Mouse (Mus musculus) heart, postnatal 36 days (tissue): ENCODE measurements around the gene Tbx6. TPM values are rescaled to one million over a fixed set of nuclear protein-coding genes. Genes with fewer than 3 reads are reported as not detected.

Experiments used
- DNase-seq, 2 experiments: peaks; one replicate each; pipeline ENCODE4 v3.0.0; 2021 to 2022
- intact Hi-C: fragments of 180-260 bp; cut with DNase I; formaldehyde crosslinking; loops from one replicate; pipeline ENCODE4 v1.15.1; 2025
- total RNA-seq, 2 experiments: library from RNA; stranded (reverse); gene quantifications; 2 replicates each; pipeline ENCODE4 v1.2.3; 2021

The Tbx6 gene
- total RNA-seq, 2 experiments from 2014 or later = 0.24 to 0.44 TPM

DNA sequence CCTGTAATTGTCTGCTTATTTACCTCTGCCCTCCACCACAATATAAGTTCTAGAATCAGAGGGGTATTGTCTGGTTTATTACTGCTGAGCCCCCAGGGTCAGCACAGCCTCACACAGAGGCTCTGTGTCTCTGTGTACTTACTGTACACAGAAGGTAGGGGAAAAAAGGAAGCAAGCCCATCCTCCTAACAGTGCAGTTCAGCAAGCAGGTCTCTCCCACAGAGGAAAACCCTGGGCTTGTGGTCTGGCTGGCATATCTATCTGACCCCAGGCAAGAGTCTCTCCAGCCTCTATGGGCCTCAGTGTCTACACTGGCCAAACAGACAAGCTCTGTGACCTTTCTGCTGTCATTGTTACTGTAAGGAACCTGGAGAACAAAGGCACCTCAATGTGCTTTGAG is 22.5 kb downstream of the Tbx6 start:
- intact Hi-C loops = loop anchor here (5.0 kb wide), 1 partner anchor 59 kb away; the partner anchor contains the start of genes Hirip3 and Ino80e
- DNase-seq = no peak

DNA sequence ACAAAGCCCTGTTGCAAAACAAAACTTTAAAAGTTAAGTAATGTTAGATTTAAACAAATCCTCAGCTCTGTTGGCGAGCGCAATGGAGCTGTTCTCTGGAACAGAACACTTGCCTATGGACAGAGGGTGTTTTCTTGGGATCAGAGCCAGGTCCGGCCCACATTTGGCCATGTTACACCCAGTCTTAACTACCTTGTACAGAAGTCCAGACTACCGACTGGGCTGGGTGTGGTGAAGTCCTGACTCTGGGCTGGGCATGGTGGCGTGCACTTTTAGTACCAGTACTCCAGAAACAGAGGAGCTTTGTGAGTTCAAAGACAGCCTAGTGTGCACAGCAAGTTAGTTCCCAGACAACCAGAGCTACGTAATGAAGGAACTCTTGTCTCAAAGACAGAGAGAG is 25.7 kb downstream of the Tbx6 start:
- DNase-seq = no peak

DNA sequence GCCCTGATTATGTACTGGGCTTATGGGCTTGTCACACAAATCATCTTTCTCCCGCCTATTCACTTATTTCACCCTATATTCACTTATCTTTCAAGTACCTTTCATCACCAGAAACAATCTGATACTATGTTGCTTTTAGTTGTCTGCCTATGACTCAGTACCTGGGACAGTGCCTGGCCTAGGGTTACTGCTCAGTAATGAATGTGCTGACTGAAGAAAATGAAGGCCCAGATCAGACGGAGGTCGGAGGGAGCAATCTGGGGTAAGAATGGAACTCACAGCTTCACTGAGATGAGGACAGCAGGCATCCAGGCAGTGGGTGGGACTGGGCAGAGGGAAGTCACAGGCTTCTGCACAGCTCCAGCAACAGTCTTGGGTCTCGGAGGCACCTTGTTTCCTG is 26.1 kb downstream of the Tbx6 start:
- intact Hi-C loops = no loop called here
- no peak for DNase-seq

More for the DNA sequence above, 25.7 kb downstream of the Tbx6 start:
- intact Hi-C loops = no loop called here

DNA sequence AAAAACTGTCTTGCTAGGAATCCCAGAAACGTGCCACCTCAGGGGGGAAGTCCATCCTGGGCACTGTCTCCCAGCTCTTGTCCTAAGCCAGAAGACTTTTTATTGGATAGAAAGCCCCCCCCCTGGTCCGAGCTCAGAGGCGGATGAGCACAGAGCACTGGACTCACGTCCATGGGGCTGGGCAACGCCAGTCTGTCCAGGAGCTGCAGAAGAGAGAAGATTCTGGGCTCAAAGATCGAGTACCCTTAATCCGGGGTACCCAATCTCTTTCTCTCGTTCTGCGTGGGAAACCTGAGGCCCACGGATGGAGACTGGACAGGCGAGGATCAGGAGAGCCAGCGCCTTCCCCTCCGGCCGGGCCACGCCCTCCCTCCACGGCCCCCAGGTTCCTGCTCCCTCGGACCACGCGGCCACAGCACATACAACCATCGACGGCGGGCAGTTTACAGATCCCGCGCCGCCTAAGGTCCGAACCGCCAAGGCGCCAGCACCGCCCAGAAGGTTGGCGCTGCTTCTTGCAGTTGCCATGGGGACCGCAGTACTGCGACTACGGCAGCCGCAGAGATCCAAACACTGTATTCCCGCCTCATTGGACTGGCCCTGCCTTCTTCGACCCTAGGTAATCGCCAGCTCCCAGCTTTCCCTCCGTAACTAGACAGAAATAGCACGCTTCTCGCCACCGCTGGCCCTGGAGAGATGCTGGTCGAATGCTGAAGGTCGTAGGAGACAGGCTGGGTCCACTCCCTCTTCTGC is 27.6 kb downstream of the Tbx6 start:
- peak; percentile 88 for DNase-seq
- intact Hi-C loops = no loop called here

DNA sequence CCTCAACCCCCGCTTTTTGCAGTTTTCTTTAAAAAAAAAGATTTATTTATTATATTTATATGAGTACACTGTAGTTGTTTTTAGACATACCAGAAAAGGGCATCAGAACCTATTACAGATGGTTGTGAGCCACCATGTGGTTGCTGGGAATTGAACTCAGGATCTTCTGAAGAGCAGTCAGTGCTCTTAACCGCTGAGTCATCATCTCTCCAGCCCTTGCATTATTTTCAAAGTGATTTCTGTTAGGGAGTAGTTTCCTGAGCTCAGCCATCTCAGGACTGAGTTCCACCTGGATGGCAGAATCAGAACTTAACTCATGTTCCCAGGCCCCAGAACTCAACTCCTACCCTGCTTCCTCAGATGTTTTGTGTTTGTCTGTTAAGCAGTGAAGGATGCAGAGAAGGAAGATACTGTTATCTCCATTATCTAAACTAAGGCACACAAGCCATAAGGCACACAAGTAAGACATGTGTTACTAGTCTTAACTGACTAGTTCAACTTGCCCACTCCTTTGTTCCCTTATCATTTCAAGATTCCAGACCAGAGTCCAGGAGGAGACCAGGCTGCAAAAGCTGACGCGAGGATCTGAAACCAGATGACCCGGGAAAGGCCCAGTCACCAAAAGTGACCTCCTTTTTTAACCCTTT is 28.6 kb downstream of the Tbx6 start:
- intact Hi-C loops = no loop called here
- DNase-seq = no peak

DNA sequence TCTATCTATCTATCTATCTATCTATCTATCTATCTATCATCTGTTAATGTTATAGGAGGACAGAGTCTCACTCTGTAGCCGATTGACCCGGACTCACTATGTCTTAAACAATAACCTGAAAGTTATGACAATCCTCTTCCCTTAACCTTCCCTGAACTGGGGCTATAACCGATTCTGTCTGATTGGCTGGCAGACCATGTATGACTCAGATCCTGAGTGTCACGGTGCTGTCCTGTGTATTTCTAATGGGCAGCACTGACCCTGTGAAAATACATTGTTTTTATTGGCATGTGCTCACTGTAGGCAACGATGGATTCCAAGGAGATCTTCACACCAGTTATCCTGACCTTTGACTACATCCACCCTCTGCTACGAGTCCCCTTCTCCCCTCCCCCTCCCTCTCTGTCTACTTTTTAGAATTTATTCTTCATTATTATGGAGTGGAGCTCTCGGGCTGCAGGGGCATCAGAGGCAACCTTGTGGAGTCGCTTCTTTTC is 34.5 kb downstream of the Tbx6 start:
- DNase-seq = no peak
- intact Hi-C loops = no loop called here

DNA sequence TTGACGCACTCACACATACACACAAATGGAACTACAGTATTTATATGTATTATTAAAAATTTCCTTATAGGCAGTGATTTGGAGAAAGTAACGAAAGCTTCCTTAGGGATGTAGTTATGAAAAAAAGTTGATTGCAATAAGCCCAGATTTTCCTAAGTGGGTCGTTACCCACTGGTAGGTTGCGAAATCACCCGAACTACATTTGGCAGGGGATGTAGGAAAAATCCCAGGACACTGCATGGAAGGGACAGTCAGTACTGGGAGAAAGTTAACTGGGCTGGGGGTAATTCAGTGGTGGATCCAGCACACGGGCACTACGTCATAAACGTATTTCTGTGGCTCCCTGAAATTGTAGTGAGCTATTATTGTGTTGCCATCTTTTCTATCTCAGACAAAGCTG is 35.2 kb downstream of the Tbx6 start:
- intact Hi-C loops = no loop called here
- no peak for DNase-seq

DNA sequence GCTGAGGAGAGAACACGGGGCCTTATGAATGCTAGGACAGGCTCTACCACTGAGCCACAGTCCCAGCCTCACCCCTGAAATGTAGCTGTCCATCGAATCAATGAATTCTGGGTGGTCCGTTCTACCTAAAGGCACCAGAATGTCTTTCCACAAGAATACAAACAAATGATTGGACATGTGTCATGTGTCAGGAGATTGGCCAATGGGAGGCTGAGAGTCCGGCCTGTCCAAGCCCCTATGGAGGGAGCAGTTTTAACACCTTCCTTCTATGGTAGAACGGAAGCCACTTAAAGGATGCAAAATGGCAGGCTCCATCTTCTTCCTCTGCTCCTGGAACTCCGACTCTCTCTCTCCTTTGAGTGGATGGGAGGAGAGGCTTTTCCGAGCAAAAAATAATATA is 36.3 kb downstream of the Tbx6 start:
- no peak for DNase-seq
- intact Hi-C loops = no loop called here

DNA sequence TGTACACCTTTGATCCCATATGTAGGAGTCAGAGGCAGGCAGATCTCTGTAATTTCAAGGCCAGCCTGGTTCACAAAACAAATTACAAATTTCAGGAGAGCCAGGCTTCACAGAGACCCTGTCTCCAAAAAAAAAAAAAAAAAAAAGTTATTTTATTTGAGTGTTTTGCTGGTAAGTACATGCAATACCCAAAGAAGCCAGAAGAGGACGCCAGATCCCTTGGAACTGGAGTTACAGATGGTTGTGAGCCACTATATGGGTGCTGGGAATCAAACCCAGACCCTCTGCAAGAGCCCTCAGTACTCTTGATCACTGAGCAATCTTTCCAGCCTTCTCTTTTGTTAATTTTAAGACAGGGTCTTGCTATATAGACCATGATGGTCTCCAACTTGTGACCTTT is 37.5 kb downstream of the Tbx6 start:
- DNase-seq = no peak
- intact Hi-C loops = no loop called here

DNA sequence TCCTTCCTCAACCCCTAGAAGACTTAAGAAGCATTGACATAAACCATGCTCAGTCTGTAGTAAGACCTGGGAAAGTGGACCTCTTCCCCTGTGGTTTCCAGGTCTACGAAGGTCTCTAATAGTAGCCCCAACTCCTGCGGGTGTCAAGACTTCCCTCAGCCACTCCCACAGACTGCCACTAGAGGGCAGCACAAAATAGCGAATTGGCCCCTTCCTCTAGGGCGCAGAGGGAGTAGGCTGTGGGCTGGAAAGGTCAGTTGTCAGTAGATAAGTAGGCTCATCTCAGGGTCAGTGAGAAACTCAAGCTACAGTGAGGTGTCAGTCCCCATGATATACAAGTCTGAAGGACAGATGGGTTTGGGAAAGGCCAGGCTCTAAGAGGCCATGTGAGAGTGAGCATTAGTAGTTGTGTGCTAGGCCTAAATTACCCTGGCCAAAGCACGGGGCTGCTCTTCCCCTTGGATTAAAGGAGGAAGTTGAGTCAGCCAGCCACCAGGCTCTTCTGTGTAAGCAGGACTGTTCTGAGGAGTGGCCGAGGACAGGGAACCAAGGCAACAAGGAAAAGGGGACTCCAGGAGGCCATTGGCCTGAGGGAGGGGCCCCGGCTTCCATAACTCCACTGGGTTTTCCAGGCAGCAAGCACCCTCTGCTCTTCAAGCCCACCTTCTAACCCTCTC is 40.7 kb downstream of the Tbx6 start:
- intact Hi-C loops = loop anchor here (2.0 kb wide), 2 partner anchors 141 to 283 kb away; no protein-coding TSS in a partner anchor
- DNase-seq = peak; percentile 86 to 88

DNA sequence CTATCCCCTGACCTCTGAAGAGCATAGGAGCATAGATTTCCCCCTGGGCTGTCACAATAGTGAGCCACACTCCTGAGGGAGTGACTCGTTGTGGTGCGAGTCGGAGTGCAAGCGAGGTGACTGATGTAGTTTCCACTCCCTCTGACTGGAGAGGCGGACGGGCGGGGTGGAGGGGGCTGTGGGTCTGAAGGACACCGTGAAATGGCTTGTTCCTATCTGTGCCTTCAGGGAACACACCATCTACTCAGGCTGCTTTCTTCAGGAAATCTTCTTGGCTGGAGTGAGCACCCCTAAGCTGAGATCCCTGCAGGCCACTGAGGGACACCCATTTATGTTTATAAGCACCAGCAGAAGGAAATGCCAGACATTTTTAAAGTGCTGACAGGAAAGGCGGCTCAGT is 41.5 kb downstream of the Tbx6 start:
- intact Hi-C loops = loop anchor here (2.0 kb wide), 2 partner anchors 140 to 282 kb away; no protein-coding TSS in a partner anchor
- DNase-seq = peak; percentile 25 to 29

DNA sequence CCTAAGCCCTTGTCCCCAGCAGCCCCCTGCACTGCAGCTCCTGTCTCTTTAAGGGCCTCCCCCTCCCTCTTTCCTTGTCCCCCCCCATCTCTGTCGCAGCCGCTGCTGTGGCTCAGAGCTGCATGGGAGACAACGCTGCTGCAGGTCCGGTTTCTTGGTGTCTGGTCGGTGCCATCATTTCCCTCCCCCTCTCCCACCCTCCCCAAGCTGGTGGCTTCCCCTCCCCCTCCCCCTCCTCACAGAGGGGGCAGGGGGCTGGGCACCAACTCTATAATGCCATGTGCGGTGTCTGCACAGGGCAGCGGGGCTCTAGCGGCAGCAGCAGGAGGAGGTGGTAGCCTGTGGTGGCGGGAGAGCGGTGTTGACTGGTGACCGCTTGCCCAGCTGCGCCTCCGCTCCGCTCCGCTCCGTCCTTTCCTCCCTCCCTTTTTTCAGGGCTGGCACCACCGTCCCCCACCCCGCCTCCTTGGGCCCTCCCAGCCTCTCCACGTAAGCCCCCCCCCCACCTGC is 42.0 kb downstream of the Tbx6 start:
- intact Hi-C loops = loop anchor here (2.0 kb wide), 2 partner anchors 140 to 282 kb away; no protein-coding TSS in a partner anchor

DNA sequence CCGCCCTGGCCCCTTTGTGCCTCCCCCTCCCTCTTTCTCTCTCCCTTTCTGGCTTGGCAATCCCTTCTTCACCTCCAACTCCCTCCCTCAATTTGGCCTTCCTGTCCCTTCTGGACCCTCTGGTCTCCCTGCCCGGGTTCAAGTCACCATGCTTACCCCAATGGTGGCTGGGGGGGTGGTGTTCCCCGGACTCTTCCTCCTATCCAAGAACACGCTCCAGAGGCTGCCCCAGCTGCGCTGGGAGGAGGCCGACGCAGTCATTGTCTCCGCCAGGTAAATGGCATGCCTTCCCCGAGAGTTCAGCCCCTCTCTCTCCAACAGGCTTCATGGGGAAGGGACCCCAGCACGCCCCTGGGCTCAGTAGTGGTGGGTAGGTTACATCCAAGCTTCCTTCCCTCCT is 42.7 kb downstream of the Tbx6 start:
- no peak for DNase-seq
- intact Hi-C loops = loop anchor here (2.0 kb wide), 2 partner anchors 139 to 281 kb away; no protein-coding TSS in a partner anchor

More for the DNA sequence above, 42.0 kb downstream of the Tbx6 start:
- no peak for DNase-seq

DNA sequence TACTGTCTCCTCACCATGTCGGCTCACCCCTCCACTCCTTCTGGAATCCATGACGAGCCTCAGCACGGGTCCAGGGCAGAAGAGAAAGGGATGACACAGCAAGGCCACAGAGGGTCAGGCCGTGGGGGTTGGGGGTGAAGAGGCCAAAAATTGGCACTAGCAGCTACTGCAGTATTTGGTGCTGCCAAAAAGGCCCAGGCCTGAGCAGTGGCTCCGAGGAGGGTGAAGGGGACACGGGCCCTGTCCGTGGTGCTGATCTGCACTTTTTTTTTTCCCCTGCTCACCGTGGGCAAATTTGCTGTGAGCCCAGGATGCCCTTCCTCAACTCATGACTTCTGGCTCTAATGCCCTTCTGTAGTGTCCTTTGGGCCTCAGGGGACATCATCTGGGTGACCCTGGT is 44.1 kb downstream of the Tbx6 start:
- intact Hi-C loops = no loop called here
- no peak for DNase-seq

DNA sequence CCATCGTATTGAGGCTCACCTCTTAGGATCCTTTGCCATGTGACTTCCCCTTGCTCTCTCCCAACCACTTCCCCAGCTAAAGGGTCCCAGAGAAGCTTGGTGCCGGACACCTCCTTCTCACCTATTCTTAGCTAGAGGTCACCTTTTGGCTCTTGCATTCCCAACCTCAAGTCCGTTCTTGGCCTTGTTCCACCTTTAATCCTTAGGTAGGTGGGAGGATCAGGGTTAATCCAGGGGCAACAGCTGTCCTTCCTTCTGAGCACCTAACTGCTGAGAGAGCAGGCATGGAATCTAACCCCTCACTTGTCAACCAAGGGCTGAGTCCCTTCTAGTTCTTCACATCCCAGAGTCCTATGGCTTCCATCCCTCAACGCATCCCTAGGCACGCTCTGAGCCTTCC is 44.7 kb downstream of the Tbx6 start:
- intact Hi-C loops = no loop called here
- DNase-seq = no peak

DNA sequence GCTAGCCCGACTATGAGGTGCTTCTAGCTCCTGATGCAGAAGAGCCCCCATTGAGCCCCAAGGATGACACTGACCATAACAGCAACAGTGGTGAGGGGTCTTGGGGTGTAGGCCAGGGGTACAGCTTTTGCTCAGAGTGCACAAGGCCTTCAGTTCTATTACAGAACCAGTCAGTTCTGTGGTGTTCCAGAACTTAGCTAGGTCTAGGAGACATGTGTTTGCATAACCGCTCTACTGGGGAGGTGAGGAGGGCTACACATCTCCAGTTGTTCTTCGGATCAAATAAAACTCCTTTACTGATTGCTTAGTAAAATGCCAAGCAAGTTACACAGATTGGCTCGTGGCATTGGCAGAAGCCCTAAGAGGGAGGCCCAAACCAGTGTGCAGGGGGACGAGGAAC is 50.3 kb downstream of the Tbx6 start, which contains the start of gene 4930451I11Rik:
4930451I11Rik (minus strand) TSS at position 101 of the 400 bp plus-strand sequence.
- intact Hi-C loops = loop anchor here (2.0 kb wide), 1 partner anchor 273 kb away; no protein-coding TSS in a partner anchor
- DNase-seq = no peak

DNA sequence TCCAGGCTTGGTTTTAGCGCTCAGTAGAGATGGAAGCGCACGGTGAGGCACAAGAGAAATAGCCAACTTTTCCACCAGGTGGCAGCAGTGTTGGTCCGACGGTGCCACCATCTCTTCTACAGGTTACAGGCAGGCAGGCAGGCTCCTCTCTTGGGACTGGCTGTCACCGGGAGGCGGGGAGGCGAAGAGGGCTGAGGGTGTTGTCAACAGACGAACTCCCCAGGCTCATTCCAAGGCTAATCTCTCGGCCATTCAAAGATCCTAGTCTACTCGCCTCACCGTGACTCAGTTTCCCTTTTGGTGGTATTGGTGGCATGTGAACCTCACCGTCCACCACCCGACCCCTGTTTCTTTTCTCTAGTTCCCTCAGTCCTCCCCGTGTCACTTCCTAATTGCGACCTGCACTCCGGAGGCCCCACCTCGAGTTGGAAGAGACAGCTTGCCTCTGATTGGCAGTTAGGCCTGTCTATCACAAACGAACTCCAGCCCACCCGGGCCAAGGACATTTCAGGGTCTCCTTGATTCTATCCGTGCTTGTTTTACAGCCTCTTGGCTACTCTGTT is 50.8 kb downstream of the Tbx6 start:
- intact Hi-C loops = loop anchor here (1.0 to 2.0 kb wide), 2 partner anchors 55 to 278 kb away; no protein-coding TSS in a partner anchor
- DNase-seq = peak; percentile 69 to 75

DNA sequence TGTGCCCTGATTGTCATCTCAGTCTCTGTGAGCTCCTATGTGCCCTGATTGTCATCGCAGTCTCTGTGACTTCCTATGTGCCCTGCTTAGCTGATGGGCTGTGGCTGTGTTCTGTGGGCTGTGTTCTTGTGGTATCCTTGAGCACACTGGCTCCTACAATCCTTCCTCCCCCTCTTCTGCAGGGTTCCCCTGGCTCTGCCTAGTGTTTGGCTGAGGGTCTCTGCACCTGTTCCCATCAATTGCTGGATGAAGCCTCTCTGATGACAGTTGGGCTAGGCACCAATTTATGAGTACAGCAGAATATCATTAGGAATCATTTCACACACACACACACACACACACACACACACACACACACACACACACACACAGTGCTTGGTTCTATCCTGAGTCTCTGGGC is 52.0 kb downstream of the Tbx6 start:
- intact Hi-C loops = loop anchor here (2.0 kb wide), 1 partner anchor 54 kb away; no protein-coding TSS in a partner anchor
- DNase-seq = no peak
